Mouse (Mus musculus) testis, adult 2 months (tissue): ENCODE results near the gene Defb20. TPM values are rescaled to one million over a fixed set of nuclear protein-coding genes. Genes with fewer than 3 reads are reported as not detected.

Source experiments
- H3K27ac ChIP-seq: fragments of 200-500 bp; 2 replicates; pipeline ENCODE4 v1.5.1; 2012; ENCODE audit warnings: low read depth, low read length; ENCODE audit not compliant: control insufficient read depth, insufficient read depth
- H3K27me3 ChIP-seq: fragments of 200-500 bp; 2 replicates; pipeline ENCODE4 v1.6.1; 2012; ENCODE audit warnings: mild to moderate bottlenecking, low read length, moderate library complexity; ENCODE audit not compliant: control insufficient read depth, insufficient read depth
- H3K36me3 ChIP-seq: fragments of 200-500 bp; 2 replicates; pipeline ENCODE4 v1.6.1; 2012; ENCODE audit warnings: mild to moderate bottlenecking, low read length; ENCODE audit not compliant: control insufficient read depth, insufficient read depth
- H3K4me1 ChIP-seq: fragments of 200-500 bp; 2 replicates; pipeline ENCODE4 v1.6.1; 2012; ENCODE audit warnings: low read length; ENCODE audit not compliant: control insufficient read depth, insufficient read depth
- H3K4me3 ChIP-seq: fragments of 200-500 bp; 2 replicates; pipeline ENCODE4 v1.5.1; 2012; ENCODE audit warnings: low read depth, mild to moderate bottlenecking, low read length, moderate library complexity, mixed read lengths; ENCODE audit not compliant: control insufficient read depth
- CTCF ChIP-seq: fragments of 200-500 bp; IDR thresholded peaks from 2 replicates; pipeline ENCODE4 v1.5.1; 2012; ENCODE audit warnings: low read depth, mild to moderate bottlenecking, inconsistent platforms, low read length, moderate library complexity; ENCODE audit not compliant: control insufficient read depth, insufficient read depth, insufficient replicate concordance
- POLR2A ChIP-seq: fragments of 200-500 bp; IDR thresholded peaks from 2 replicates; pipeline ENCODE4 v1.6.1; 2012; ENCODE audit warnings: low read depth, mild to moderate bottlenecking, inconsistent platforms, low read length, moderate library complexity; ENCODE audit not compliant: control insufficient read depth
- polyA plus RNA-seq: library from polyadenylated mRNA; depleted of rRNA; stranded (reverse); fragments of >200 nt; gene quantifications from 2 replicates; pipeline ENCODE4 v1.2.3, GENCODE M21; 2012

Gene Defb20
- polyA plus RNA-seq, 1 experiment = 0.28 TPM

DNA sequence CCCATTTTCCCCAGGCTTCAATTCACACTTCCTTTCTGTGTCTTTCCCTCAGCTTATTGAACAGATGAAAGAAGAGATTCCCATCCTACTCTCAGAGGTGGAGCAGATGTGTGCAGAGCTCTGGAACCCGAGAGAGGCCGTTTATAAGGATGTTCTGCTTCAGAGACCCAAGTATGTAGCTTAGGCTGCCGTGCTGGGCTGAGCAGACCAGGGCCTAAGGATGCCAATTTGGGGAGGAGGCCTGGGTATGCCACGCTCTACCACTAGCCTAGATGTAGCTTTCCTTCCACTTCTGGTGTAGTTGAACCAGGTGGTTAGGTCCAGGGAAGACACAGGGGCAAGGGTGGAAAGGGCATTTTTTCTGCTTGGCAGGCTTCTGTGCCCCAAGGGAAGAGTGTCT is 34.5 kb upstream of the Defb20 start:
- no peaks in the 10 kb centered on the region for H3K27me3 ChIP-seq
- no peak overlapping the region for H3K27ac ChIP-seq
- H3K36me3 ChIP-seq = no peaks in the 10 kb centered on the region; the same call in 1 of the 2 replicates
- TF ChIP-seq POLR2A = no peak
- TF ChIP-seq CTCF = no peak
- no peaks in the 10 kb centered on the region for H3K4me1 ChIP-seq
- H3K4me3 ChIP-seq = no peak overlapping the region

DNA sequence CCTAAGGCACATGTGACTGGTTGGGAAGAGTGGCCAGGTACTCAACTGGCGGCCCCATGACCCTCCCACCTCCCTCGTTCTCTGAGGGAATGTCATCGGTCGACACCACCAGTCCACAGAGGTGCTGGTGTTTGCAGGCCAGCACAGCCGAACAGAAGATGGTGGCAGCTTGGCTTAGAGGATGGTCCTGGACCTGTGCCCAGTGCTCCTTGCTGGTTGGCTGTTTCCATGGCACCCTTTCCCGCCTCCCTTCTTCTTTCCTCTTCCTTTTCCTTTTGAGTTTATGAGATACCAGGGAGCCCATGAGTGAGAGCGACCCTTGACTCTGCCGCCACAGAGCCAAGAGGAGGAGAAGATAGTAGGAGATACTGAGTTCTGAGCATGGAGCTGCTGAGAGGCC is 33.6 kb upstream of the Defb20 start:
- no peak for TF ChIP-seq POLR2A
- H3K4me1 ChIP-seq = no peaks in the 10 kb centered on the region

DNA sequence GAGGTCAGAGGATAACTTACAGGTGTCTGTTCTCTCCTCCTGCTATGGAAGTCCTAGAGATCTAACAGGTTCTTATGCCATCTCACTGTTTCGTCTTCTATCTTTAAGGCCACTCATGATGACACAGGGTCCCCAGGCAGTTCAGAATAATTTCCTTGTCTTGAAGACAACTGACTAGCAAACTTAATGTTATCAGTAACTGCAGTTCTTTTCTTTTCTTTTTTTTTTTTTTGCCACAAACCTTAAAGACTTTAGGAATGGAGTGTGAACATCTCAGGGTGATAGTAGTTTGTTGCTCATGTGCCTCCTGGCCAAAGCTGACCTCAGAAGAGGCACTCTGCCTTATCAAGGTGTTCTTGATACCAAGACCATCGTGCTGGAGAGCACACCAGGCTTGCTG is 30.2 kb upstream of the Defb20 start:
- Histone ChIP-seq H3K36me3 (no peaks in the 10 kb centered on the region), H3K4me3 (no peak overlapping the region), H3K4me1 (no peaks in the 10 kb centered on the region), H3K27ac (no peak overlapping the region), H3K27me3 (no peaks in the 10 kb centered on the region)
- no peak for TF ChIP-seq POLR2A
- TF ChIP-seq CTCF = no peak

More for the DNA sequence above, 33.6 kb upstream of the Defb20 start:
- no peak overlapping the region for H3K27ac ChIP-seq
- H3K36me3 ChIP-seq = no peaks in the 10 kb centered on the region
- H3K4me3 ChIP-seq = no peak overlapping the region
- H3K27me3 ChIP-seq = no peaks in the 10 kb centered on the region

DNA sequence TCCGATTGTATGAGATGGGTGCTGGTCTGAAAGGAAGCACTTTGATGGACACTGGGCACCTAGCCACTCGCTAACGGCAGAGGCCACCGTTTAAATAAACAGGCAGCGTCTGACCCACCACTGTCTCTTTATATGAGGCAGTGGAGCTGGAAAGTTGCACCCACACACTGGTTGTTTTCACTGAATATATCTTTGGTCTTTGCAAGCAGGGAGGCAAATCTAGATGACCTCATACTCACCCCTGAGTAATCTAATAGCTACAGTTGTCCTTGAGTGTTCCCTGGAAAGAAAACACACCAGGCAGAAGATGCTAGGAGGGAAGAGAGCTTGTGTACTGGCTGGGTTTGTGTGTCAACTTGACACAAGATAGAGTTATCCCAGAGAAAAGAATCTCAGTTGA is 29.4 kb upstream of the Defb20 start:
- TF ChIP-seq POLR2A = no peak
- no peak for TF ChIP-seq CTCF
- Histone ChIP-seq H3K4me1 (no peaks in the 10 kb centered on the region), H3K27ac (no peak overlapping the region), H3K27me3 (no peaks in the 10 kb centered on the region), H3K4me3 (no peak overlapping the region), H3K36me3 (no peaks in the 10 kb centered on the region)

DNA sequence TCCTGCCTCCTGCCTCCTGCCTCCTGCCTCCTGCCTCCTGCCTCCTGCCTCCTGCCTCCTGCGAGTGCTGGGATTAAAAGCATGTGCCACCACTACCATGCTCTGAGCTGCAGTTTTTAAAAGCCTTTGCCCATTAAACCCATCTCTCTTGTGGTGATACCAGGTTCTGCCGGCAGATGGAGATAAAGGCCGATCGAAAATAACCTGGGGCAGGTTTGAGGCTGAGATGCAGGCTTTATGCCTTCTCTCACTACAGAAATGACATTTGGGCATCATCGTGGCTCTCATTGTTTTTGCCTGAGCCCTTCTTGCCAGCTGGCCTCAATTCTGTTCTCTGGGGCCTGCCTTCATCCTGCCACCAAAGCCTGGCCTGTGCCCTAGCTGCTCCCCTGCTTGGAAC is 26.6 kb upstream of the Defb20 start:
- H3K27ac ChIP-seq = no peak overlapping the region
- H3K27me3 ChIP-seq = no peaks in the 10 kb centered on the region

DNA sequence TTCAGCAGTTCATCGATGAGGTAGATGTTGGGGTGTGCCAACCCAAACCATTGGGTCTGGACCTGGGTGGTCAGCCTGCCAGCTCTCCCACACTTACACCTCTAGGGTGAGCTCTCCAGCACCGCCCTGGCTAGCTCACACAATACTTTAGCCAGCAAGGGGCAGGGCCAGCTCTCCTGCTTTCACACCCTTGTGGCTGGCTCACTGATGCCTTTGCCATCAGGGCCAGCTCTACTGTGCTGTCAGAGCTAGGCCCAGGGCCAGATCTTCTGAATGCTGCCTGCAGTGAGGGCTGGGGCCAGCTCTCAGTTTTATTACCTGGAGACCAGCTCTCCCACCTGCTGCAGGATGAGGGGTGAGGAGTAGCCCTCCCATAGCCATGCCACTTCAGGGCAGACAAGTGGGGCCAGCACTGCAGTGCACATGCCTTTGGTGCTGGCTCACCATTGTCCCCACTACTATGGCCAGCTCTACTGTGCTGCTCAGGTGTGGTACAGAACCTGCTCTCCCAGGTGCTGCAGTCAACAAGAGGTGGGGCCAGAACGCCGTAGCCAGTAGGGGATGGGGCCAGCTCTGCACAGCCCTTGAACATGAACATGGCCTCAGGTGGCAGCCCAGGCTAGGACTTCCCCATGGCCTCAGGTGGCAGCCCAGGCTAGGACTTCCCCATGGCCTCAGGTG is 24.6 kb upstream of the Defb20 start:
- no peaks in the 10 kb centered on the region for H3K4me1 ChIP-seq
- no peaks in the 10 kb centered on the region for H3K27me3 ChIP-seq
- no peaks in the 10 kb centered on the region for H3K36me3 ChIP-seq
- H3K4me3 ChIP-seq = no peak overlapping the region
- H3K27ac ChIP-seq = no peak overlapping the region
- TF ChIP-seq POLR2A (no peak), CTCF (no peak)

More for the DNA sequence above, 26.6 kb upstream of the Defb20 start:
- Histone ChIP-seq H3K36me3 (no peaks in the 10 kb centered on the region), H3K4me1 (no peaks in the 10 kb centered on the region), H3K4me3 (no peak overlapping the region)
- TF ChIP-seq CTCF = no peak
- no peak for TF ChIP-seq POLR2A

DNA sequence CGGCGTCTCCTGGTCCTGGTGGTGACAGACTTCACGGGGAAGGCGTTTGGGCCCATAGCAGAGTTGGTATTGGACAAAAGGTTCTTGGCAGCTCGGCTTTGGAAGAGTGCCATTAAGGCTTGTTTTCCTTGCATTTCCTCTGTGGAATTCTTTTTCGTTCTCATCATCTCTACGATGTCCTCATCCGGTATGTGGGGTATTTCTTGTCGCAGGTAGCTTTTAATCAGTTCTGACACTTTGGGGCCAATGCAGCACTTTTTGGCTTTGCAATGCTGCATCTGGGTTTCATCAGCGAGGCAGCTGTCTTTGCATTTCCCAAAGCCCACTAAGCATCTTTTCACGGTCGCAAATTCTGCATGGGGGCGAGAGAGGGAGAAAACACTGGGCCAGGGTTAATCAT is 17.6 kb upstream of the Defb20 start:
- TF ChIP-seq CTCF = no peak
- no peak for TF ChIP-seq POLR2A
- Histone ChIP-seq H3K4me1 (no peaks in the 10 kb centered on the region), H3K27me3 (no peaks in the 10 kb centered on the region), H3K4me3 (no peak overlapping the region), H3K27ac (no peak overlapping the region), H3K36me3 (no peaks in the 10 kb centered on the region)

DNA sequence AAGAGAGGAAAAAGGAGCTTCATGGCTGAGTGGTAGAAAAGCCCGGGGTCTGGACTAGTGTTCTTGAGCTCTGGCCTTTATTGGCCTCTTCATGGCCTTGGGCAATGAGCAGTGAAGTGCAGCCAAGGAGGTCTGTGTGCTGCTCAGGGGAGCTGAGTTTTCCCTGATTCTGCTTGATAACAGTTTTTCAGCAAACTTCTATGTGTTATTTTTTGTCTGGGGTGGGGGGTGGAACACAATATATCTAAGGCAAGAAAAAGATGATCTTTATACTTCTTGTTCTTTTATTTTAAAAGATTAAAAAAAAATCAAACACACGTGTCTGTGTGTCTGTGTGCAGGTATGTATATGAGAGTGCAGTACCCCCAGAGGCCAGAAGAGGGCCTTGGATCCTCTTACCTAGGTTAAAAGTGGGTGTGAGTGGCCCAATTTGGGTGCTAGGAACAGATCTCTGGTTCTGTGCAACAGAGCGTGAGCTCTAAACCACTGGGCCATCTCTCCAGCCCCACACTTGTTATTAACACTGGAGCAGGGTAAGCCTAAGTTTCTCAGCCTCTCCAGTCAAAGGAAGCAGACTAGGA is 12.2 kb upstream of the Defb20 start, which contains the start of gene Defb23:
Gene Defb23 (minus strand): TSS at position 51 of the 581 bp plus-strand sequence.
- Histone ChIP-seq H3K4me1 (no peaks in the 10 kb centered on the region), H3K36me3 (no peaks in the 10 kb centered on the region), H3K27ac (no peak within 1 kb of the TSS), H3K4me3 (no peak within 1 kb of the TSS), H3K27me3 (no peaks in the 10 kb centered on the region)
- TF ChIP-seq POLR2A (no peak), CTCF (no peak)
